Mouse (Mus musculus): ENCODE results near the gene Cars. TPM values are rescaled to one million over a fixed set of nuclear protein-coding genes. Genes with fewer than 3 reads are reported as not detected.

Gene Cars
- polyA plus RNA-seq, 1 experiment from 2014 or later: 62.4 TPM

Small RNAs within 50 kb of the gene (microRNA-seq; reads per million reads assigned to microRNA genes)
- 1.1 reads per million for gene Mir7064

Other genes with a start within 250 kb of the Cars start
- 293 and 336 TPM in 2 replicates for gene Cdkn1c, start 139.0 kb downstream of the Cars start, polyA plus RNA-seq (2014; fragmentation: Nextera tagmentation; extraction: Ambion mirVana)
- gene Slc22a18, start 126.4 kb downstream of the Cars start, polyA plus RNA-seq (2014; fragmentation: Nextera tagmentation; extraction: Ambion mirVana): 0.90 and 1.0 TPM in 2 replicates
- 0.57 and 0.87 TPM in 2 replicates for gene Phlda2, start 96.9 kb downstream of the Cars start, polyA plus RNA-seq (2014; fragmentation: Nextera tagmentation; extraction: Ambion mirVana)
- 151 and 170 TPM in 2 replicates for gene Nap1l4, start 51.0 kb downstream of the Cars start, polyA plus RNA-seq (2014; fragmentation: Nextera tagmentation; extraction: Ambion mirVana)
- 0.17 and 0.33 TPM in 2 replicates for gene Tnfrsf26, start 28.6 kb upstream of the Cars start, polyA plus RNA-seq (2014; fragmentation: Nextera tagmentation; extraction: Ambion mirVana)
- gene Tnfrsf22, start 49.6 kb upstream of the Cars start, polyA plus RNA-seq (2014; fragmentation: Nextera tagmentation; extraction: Ambion mirVana): 3.1 and 4.7 TPM in 2 replicates
- gene Tnfrsf23, start 85.8 kb upstream of the Cars start, polyA plus RNA-seq (2014; fragmentation: Nextera tagmentation; extraction: Ambion mirVana): 0.64 and 0.80 TPM in 2 replicates
- 35.0 and 38.1 TPM in 2 replicates for gene Osbpl5, start 156.9 kb upstream of the Cars start, polyA plus RNA-seq (2014; fragmentation: Nextera tagmentation; extraction: Ambion mirVana)
- not detected in 2 replicates for gene Mrgprg, start 166.9 kb upstream of the Cars start, polyA plus RNA-seq (2014; fragmentation: Nextera tagmentation; extraction: Ambion mirVana)
- 8.7 and 9.2 TPM in 2 replicates for gene Mrgpre, start 184.4 kb upstream of the Cars start, polyA plus RNA-seq (2014; fragmentation: Nextera tagmentation; extraction: Ambion mirVana)
- gene Nadsyn1, start 222.8 kb upstream of the Cars start, polyA plus RNA-seq (2014; fragmentation: Nextera tagmentation; extraction: Ambion mirVana): 5.0 and 5.8 TPM in 2 replicates
- gene Dhcr7, start 223.1 kb upstream of the Cars start, polyA plus RNA-seq (2014; fragmentation: Nextera tagmentation; extraction: Ambion mirVana): 86.1 and 98.6 TPM in 2 replicates